Mouse (Mus musculus) forebrain, embryonic 15.5 days (tissue): ENCODE measurements at regions not wholly inside any gene's neighbourhood (a gene's known extent, or its start where the extent isn't known, plus 50 kb on each side); places are given as distances from the start of the nearest gene placed in this dataset.
"Not testable (repeated sequence)": the region's sequence is repeated elsewhere in the genome, so short reads cannot be mapped to it uniquely, and the experiment has no call there.

Source experiments
- ATAC-seq: fragments of 200-750 bp; cut with Nextera tagmentation; replicated peaks from 2 replicates; pipeline ENCODE4 v1.8.0; 2017; ENCODE audit warnings: mild to moderate bottlenecking, moderate TSS enrichment, moderate library complexity
- H3K27ac ChIP-seq: fragments of 300-500 bp; sonication (generic); replicated peaks from 2 replicates; pipeline ENCODE4 v1.5.1; 2015; ENCODE audit warnings: mild to moderate bottlenecking, inconsistent platforms
- H3K27me3 ChIP-seq: fragments of 300-500 bp; sonication (generic); 2 replicates; pipeline ENCODE4 v1.6.1; 2015; ENCODE audit warnings: inconsistent platforms
- H3K36me3 ChIP-seq: fragments of 300-500 bp; sonication (generic); 2 replicates; pipeline ENCODE4 v1.6.1; 2015; ENCODE audit warnings: mild to moderate bottlenecking, inconsistent platforms
- H3K4me1 ChIP-seq: fragments of 300-500 bp; sonication (generic); 2 replicates; pipeline ENCODE4 v1.6.1; 2015; ENCODE audit warnings: inconsistent platforms
- H3K4me2 ChIP-seq: fragments of 300-500 bp; sonication (generic); replicated peaks from 2 replicates; pipeline ENCODE4 v1.6.1; 2015; ENCODE audit warnings: mild to moderate bottlenecking, inconsistent platforms
- H3K4me3 ChIP-seq: fragments of 300-500 bp; sonication (generic); 2 replicates; pipeline ENCODE4 v1.5.1; 2015; ENCODE audit warnings: mild to moderate bottlenecking, inconsistent platforms
- H3K9ac ChIP-seq: fragments of 300-500 bp; sonication (generic); replicated peaks from 2 replicates; pipeline ENCODE4 v1.6.1; 2015; ENCODE audit warnings: mild to moderate bottlenecking, inconsistent platforms
- H3K9me3 ChIP-seq: fragments of 300-500 bp; sonication (generic); 2 replicates; pipeline ENCODE4 v1.6.1; 2016; ENCODE audit warnings: inconsistent platforms
- WGBS: fragments of 180-500 bp; shearing (Covaris S2); methylation state at CpG from one replicate; pipeline ENCODE4 v1.1.7; 2015; ENCODE audit warnings: mixed read lengths; 5-methylcytosine and 5-hydroxymethylcytosine counted together

DNA sequence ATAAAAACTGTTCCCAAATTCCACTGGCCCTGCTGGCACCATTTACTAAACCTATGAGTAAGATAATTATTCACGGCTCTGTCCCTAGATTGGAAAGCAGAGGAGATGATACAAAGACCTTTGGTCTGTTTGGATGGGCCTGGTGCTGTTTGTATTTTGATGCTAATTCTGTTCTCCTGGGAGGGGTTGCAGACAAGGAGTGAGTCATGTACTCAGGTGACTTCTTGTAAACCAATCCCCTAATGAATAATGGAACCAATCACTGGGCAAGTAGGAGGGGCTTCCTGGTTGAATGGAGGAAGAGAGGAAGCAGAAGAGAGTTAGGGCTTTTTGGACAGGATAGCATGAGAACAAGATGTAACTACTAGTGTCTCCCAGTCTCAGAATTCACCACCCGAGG lies 130.0 kb upstream of the Gm9972 start:
- 75% methylated on average over 2 of the region's 2 CpGs for WGBS

DNA sequence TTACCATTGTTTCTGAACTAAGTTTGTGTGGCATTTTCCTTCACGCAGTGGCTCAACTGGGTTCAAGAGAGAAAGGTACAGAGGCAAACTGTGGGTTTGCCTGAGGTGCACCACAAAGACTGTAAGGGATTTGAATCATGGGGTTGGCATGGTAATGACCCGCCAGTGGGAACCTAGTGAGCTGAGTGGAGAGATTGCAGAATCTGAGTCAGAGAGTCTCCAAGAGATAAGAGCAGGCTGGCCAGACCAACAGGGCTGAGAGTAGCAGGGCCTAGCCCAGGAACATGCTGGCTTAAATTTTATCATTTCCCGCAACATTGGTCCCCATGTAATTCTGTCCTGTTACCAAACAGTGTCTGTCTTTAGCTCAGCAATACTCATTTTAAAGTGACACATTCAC lies 129.5 kb upstream of the Gm9972 start:
- no peak overlapping the region for H3K4me3 ChIP-seq
- no peak overlapping the region for H3K4me2 ChIP-seq
- WGBS = 93% methylated on average over 3 of the region's 3 CpGs
- no peaks in the 10 kb centered on the region for H3K36me3 ChIP-seq
- H3K27me3 ChIP-seq = no peaks in the 10 kb centered on the region
- no peak for ATAC-seq
- no peak overlapping the region for H3K27ac ChIP-seq
- H3K4me1 ChIP-seq = no peaks in the 10 kb centered on the region
- H3K9me3 ChIP-seq = no peaks in the 10 kb centered on the region
- no peak overlapping the region for H3K9ac ChIP-seq

More for the DNA sequence above, 130.0 kb upstream of the Gm9972 start:
- Histone ChIP-seq H3K4me1 (no peaks in the 10 kb centered on the region), H3K9ac (no peak overlapping the region), H3K36me3 (no peaks in the 10 kb centered on the region), H3K4me3 (no peak overlapping the region), H3K27ac (no peak overlapping the region), H3K4me2 (no peak overlapping the region), H3K27me3 (no peaks in the 10 kb centered on the region), H3K9me3 (no peaks in the 10 kb centered on the region)
- ATAC-seq = no peak

DNA sequence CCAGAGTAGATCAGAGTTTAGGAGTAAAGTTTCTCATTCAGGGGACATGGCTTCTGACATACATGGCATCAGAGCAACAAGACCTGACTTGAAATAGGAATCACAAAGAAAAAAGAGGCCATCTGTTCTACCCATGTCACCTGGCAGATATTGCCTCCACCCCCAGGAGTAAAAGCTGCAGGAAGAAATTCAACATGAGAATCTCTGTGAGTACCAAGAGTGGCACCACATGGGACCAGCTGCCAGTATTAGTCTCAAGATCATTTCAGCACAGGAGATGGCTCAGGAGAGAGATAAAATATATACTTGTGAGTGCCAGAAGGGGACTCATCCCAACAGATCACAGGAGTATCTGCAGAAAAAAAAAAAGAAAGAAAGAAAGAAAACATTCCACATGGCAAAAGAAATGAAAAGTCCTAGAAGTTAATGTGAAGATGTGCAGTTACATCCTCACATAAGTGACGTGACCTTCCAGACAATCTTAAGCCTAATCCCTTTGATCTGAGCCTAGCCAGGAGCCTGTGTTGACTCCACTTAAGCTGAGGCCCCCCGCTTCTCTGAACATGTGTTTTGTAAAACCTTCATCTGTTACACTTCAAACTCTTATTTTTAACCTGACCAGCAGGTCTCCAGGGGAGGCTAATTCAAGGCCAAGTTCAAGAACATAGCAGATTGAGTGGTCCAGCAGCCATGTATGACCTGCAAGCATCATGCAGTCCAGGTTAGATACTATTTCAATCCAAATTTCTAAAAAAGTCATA lies 118.9 kb upstream of the Gm9972 start:
- 80% methylated on average over 2 of the region's 2 CpGs for WGBS
- Histone ChIP-seq H3K27me3 (no peaks in the 10 kb centered on the region), H3K9me3 (no peaks in the 10 kb centered on the region), H3K4me2 (no peak overlapping the region), H3K9ac (no peak overlapping the region), H3K36me3 (no peaks in the 10 kb centered on the region), H3K4me3 (no peak overlapping the region), H3K4me1 (no peaks in the 10 kb centered on the region), H3K27ac (no peak overlapping the region)
- ATAC-seq = no peak

DNA sequence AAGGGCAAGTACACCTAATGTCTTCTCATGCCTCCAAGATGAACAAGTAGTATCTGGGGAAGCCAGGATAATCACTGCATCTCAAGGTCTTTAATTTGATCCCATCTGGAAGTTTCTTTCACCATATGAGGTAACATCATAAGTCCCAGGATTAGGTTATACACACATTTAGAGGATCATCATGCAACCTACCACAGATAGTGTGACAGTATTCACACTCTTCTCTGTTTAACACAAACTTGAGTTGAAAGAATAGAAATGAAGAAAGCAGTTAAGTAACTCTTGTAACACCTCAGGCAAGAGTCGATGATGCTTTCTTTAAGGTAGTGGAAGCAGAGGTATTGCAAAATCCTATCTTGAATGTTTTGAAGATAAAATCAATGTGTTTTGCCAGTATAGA lies 116.3 kb upstream of the Gm9972 start:
- 94% methylated on average over 1 of the region's 1 CpGs for WGBS
- Histone ChIP-seq H3K27ac (no peak overlapping the region), H3K4me3 (no peak overlapping the region), H3K4me2 (no peak overlapping the region), H3K27me3 (no peaks in the 10 kb centered on the region), H3K9me3 (no peaks in the 10 kb centered on the region), H3K4me1 (no peaks in the 10 kb centered on the region), H3K36me3 (no peaks in the 10 kb centered on the region), H3K9ac (no peak overlapping the region)
- no peak for ATAC-seq

DNA sequence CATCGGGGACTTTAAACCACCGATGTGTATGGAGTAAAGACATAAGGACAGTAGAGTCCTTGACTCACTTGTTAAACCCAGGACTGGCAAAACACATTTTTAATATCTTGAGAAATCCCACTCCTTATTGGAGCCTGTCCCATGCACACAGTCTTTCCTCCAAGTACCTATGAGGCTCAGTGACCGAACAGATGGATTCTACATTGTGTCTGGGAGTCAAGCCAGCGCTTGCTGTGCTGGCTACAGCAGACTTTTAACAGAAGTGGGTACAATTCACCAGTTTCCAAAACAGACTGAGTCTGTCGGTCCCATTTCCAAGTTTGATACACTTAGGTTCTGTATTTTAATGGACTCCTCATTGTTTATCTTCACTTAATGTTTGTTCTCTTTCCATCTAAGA lies 108.4 kb upstream of the Gm9972 start:
- H3K27ac ChIP-seq = no peak overlapping the region
- no peaks in the 10 kb centered on the region for H3K27me3 ChIP-seq
- ATAC-seq = peak; percentile 82
- H3K4me3 ChIP-seq = no peak overlapping the region
- no peaks in the 10 kb centered on the region for H3K4me1 ChIP-seq
- WGBS = 67% methylated on average over 5 of the region's 5 CpGs
- H3K4me2 ChIP-seq = no peak overlapping the region
- H3K36me3 ChIP-seq = no peaks in the 10 kb centered on the region
- H3K9ac ChIP-seq = no peak overlapping the region
- H3K9me3 ChIP-seq = no peaks in the 10 kb centered on the region

DNA sequence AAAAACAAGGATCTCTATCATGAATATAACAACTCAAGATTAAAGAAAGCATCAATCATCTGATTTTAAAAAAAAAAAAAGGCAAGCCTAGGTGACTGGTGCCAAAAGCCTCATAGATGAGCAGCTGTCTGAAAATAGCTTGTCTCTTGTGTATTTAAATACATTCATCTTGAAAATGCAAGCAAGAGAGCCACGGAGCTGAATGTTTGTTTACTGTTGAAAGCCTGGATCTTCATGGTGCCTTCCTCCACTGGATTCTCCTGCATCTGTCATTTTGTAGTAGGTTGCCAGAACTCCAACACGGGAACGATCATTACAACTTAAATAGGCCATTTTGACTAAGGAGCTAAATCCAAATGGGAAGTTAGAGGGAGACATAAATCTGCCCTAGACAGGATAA lies 106.6 kb upstream of the Gm9972 start:
- no peaks in the 10 kb centered on the region for H3K9me3 ChIP-seq
- no peaks in the 10 kb centered on the region for H3K36me3 ChIP-seq
- H3K27me3 ChIP-seq = no peaks in the 10 kb centered on the region
- no peak overlapping the region for H3K4me2 ChIP-seq
- no peak overlapping the region for H3K9ac ChIP-seq
- ATAC-seq = no peak
- no peaks in the 10 kb centered on the region for H3K4me1 ChIP-seq
- no peak overlapping the region for H3K4me3 ChIP-seq
- no peak overlapping the region for H3K27ac ChIP-seq
- 54% methylated on average over 3 of the region's 3 CpGs for WGBS

DNA sequence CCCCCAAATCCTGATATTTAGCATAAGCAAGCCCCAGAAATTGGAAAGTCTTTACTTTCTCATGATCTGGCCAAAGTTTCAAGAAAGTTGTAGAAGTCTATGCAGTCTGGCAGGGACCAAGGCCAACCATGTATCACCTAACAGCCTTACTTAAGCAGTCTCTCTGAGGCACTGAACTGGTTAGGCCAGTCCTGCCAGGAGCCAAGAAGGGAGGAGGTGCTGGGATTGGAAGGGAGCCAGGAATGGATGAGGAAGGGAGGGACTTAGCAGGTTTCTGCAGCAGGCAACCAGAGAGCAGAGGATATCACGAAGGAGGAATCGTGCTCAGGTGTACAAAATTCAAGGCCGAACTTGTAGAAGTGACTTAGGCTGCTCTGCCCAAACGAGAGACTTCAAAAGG lies 96.3 kb upstream of the Gm9972 start:
- not testable (repeated sequence) for H3K4me2 ChIP-seq, H3K9me3 ChIP-seq, H3K27ac ChIP-seq, H3K4me3 ChIP-seq, H3K27me3 ChIP-seq, ATAC-seq, H3K9ac ChIP-seq, H3K36me3 ChIP-seq, H3K4me1 ChIP-seq
- WGBS = 86% methylated on average over 4 of the region's 4 CpGs

DNA sequence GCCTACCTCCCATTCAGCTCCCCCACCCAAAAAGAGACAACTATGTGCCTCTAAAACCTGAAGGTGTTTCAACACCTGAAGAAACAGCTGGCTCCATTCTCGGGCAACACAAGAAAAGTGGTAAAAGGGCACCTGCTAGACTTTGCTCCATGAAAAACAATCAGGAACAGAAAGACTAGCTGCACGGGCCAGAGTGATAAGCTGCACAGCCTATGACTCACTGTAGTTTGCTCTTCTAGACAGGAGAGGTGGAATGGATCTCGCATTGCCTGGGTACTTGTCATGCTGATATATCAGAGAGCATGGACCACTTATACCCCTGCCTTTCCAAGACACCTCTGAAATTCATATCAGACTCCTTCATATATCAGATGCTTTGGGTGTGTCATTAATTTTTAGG lies 94.0 kb upstream of the Gm9972 start:
- H3K27ac ChIP-seq = no peak overlapping the region
- H3K36me3 ChIP-seq = no peaks in the 10 kb centered on the region
- no peak overlapping the region for H3K4me3 ChIP-seq
- H3K9ac ChIP-seq = no peak overlapping the region
- 88% methylated on average over 3 of the region's 3 CpGs for WGBS
- ATAC-seq = no peak
- no peaks in the 10 kb centered on the region for H3K27me3 ChIP-seq
- no peaks in the 10 kb centered on the region for H3K4me1 ChIP-seq
- no peak overlapping the region for H3K4me2 ChIP-seq
- no peaks in the 10 kb centered on the region for H3K9me3 ChIP-seq

DNA sequence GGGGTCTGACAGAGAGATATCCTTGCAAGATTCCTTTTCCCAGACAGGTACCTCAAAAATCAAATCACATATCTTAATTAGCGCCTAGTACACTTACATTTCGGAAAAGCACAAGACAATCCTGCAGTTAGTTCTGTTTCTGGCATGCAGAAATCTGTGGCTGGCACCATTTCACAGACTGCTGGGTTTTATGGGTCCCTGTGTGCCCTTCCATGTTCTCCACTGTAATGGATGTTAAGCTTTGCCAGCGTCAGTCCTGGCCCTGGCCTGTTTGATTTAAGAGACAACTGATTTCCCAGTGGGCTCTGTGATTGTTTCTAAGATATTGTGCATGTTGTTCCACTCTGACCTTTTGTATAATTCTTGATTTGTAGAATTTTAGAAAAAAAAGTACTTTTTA lies 93.3 kb upstream of the Gm9972 start:
- Histone ChIP-seq H3K36me3 (no peaks in the 10 kb centered on the region), H3K4me2 (no peak overlapping the region), H3K4me3 (no peak overlapping the region), H3K27ac (no peak overlapping the region), H3K9me3 (no peaks in the 10 kb centered on the region), H3K27me3 (no peaks in the 10 kb centered on the region), H3K9ac (no peak overlapping the region), H3K4me1 (no peaks in the 10 kb centered on the region)
- 79% methylated on average over 3 of the region's 3 CpGs for WGBS
- ATAC-seq = no peak

DNA sequence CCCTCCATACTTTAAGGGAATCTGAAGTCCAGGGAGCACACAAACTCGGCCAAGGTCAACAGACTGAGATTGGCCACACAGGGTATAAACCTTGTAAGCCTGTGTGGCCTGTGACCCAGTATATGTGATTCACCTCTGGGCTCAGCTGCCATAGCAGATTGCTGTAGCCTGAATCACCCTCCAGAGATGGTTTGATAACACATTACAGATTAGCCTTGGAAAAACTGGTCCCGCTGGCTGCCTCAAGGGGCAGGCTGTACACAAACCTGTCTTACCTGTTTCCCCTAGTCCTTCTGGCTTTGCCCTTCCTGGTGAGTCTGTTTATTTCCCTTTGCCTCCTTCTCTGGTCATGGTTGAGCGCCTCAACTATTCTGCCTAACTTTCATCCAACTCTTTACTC lies 91.0 kb upstream of the Gm9972 start:
- Histone ChIP-seq H3K4me2 (no peak overlapping the region), H3K9ac (no peak overlapping the region), H3K27me3 (no peaks in the 10 kb centered on the region), H3K36me3 (no peaks in the 10 kb centered on the region), H3K9me3 (no peaks in the 10 kb centered on the region), H3K4me1 (no peaks in the 10 kb centered on the region), H3K4me3 (no peak overlapping the region), H3K27ac (no peak overlapping the region)
- ATAC-seq = no peak
- WGBS = 87% methylated on average over 3 of the region's 3 CpGs

DNA sequence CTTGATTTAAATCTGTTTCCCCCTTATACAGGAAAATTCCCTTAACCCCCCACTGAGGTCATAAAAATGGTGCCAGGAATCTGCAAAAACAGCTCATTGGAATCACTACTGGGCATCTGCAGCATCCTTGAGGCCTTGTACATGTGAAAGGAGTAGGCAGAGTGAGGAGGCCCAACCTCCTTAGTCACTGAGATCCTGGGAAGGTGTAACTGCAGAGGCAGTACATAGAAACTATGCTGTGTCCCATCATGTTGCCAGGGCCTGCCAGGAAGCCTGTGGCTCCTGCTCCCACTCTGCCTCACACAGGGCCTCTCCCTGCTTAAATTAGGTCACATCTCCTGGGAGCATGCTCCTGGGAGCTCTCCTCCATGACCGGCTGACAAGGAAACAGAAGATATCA lies 85.7 kb upstream of the Gm9972 start:
- no peak overlapping the region for H3K27ac ChIP-seq
- WGBS = 81% methylated on average over 1 of the region's 1 CpGs
- no peaks in the 10 kb centered on the region for H3K9me3 ChIP-seq
- H3K4me1 ChIP-seq = no peaks in the 10 kb centered on the region
- no peak overlapping the region for H3K4me2 ChIP-seq
- no peak overlapping the region for H3K9ac ChIP-seq
- ATAC-seq = no peak
- H3K27me3 ChIP-seq = no peaks in the 10 kb centered on the region
- no peak overlapping the region for H3K4me3 ChIP-seq
- H3K36me3 ChIP-seq = no peaks in the 10 kb centered on the region

DNA sequence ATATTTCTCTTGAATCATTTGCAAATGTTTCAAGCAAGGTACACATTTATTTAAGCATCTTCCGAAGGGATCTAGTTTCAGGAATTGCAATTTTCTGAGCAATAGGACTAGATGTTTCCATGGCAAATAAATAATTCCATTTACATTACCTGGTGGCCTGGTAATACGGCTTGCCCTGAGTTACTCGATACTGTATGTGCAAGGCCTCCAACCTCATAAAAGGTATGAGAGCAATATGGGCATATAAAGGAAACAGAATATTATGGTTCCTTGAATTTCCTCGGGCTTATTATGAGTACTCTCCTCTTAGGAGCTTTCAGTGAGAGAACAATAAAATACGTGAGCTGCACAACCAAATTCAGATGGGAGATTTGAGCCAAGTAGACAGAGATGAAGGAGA lies 81.4 kb upstream of the Gm9972 start:
- no peaks in the 10 kb centered on the region for H3K36me3 ChIP-seq
- H3K4me2 ChIP-seq = no peak overlapping the region
- ATAC-seq = no peak
- H3K4me3 ChIP-seq = no peak overlapping the region
- no peaks in the 10 kb centered on the region for H3K4me1 ChIP-seq
- no peak overlapping the region for H3K9ac ChIP-seq
- no peaks in the 10 kb centered on the region for H3K27me3 ChIP-seq
- WGBS = 74% methylated on average over 5 of the region's 5 CpGs
- H3K9me3 ChIP-seq = no peaks in the 10 kb centered on the region
- H3K27ac ChIP-seq = no peak overlapping the region

DNA sequence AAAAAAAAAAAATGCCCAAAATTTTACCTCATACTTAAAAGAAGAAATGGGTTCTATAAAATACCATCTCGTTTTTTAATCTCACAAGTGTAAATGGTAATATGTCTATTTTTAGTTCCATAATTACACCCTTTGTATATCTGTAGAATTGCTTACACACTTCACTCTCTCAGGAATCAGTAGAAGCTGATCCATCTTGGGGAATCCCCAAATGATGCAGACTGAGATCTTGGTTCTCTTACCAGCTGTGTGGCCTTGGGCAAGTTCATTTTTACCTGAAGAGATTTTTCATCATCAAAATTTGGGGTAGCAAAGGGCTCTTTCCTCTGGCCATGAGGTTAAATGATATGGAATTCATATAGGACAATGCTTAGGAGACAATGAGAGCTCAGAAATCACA lies 69.8 kb upstream of the Gm9972 start:
- no peaks in the 10 kb centered on the region for H3K9me3 ChIP-seq
- 75% methylated on average over 1 of the region's 1 CpGs for WGBS
- H3K27me3 ChIP-seq = no peaks in the 10 kb centered on the region
- H3K9ac ChIP-seq = no peak overlapping the region
- no peaks in the 10 kb centered on the region for H3K36me3 ChIP-seq
- no peak overlapping the region for H3K4me2 ChIP-seq
- no peak overlapping the region for H3K27ac ChIP-seq
- H3K4me3 ChIP-seq = no peak overlapping the region
- no peak for ATAC-seq
- H3K4me1 ChIP-seq = no peaks in the 10 kb centered on the region
